Comparison of ENCODE assay signal across 26 mouse cellular contexts in genomic region chr6:77069595-77069994, GRCm38 (mm10).
DNase-seq lines count a peak whose midpoint lies in the region; ATAC-seq and TF ChIP-seq lines count a peak whose summit lies in the region.
"Had no signal": no experiment of that assay in that cellular context is flagged by ENCODE, and none has a peak within 500 bp of the region (broad histone marks: within the 10 kb centered on the region; RNA-seq: fewer than 3 reads in every experiment).

No protein-coding gene starts in this region.

- WGBS in hindbrain, embryonic 12.5 days: 49% methylated on average over 3 of the region's 3 CpGs
- 47% methylated on average over 3 of the region's 3 CpGs for WGBS in hindbrain, embryonic 10.5 days
- WGBS in forebrain, embryonic 13.5 days: 25% methylated on average over 3 of the region's 3 CpGs
- WGBS in midbrain, embryonic 14.5 days: 3% methylated on average over 3 of the region's 3 CpGs

- ATAC-seq in hindbrain, embryonic 12.5 days (ENCODE audit: low FRiP score): peak; percentile 38; the same call in 1 of the 2 replicates
- ATAC-seq in forebrain, embryonic 13.5 days: peak; percentile 70
- ATAC-seq in midbrain, embryonic 14.5 days (ENCODE audit: low FRiP score, low TSS enrichment): peak; percentile 46; the same call in 1 of the 2 replicates
- ATAC-seq: CD4-positive, CD25-positive, alpha-beta regulatory T cell, adult 4 months; intestine, postnatal 0 days had no signal

- no peak overlapping the region for H3K4me3 ChIP-seq in hindbrain, embryonic 12.5 days
- H3K4me3 ChIP-seq in hindbrain, embryonic 10.5 days: no peak overlapping the region
- no peak overlapping the region for H3K4me3 ChIP-seq in forebrain, embryonic 13.5 days
- H3K4me3 ChIP-seq in midbrain, embryonic 14.5 days (replicated peaks; ENCODE audit: low read depth, low read length): no peak overlapping the region
- H3K4me3 ChIP-seq: embryonic facial prominence, embryonic 15.5 days; limb, embryonic 13.5 days had no signal

- no peaks in the 10 kb centered on the region for H3K36me3 ChIP-seq in hindbrain, embryonic 12.5 days
- H3K36me3 ChIP-seq in hindbrain, embryonic 10.5 days: no peaks in the 10 kb centered on the region
- no peaks in the 10 kb centered on the region for H3K36me3 ChIP-seq in forebrain, embryonic 13.5 days (ENCODE audit: poor library complexity, severe bottlenecking)
- H3K36me3 ChIP-seq in midbrain, embryonic 14.5 days (ENCODE audit: control insufficient read depth, insufficient read depth, low read length): no peaks in the 10 kb centered on the region
- H3K36me3 ChIP-seq: embryonic facial prominence, embryonic 15.5 days; limb, embryonic 13.5 days had no signal

- no peaks in the 10 kb centered on the region for H3K27me3 ChIP-seq in hindbrain, embryonic 12.5 days
- peaks cover 6% of the 10 kb centered on the region; the same call in 1 of the 2 replicates for H3K27me3 ChIP-seq in hindbrain, embryonic 10.5 days (ENCODE audit: insufficient read depth, poor library complexity, severe bottlenecking)
- no peaks in the 10 kb centered on the region for H3K27me3 ChIP-seq in forebrain, embryonic 13.5 days
- no peaks in the 10 kb centered on the region; the same call in 1 of the 2 replicates for H3K27me3 ChIP-seq in midbrain, embryonic 14.5 days (ENCODE audit: control insufficient read depth, insufficient read depth, low read length)
- H3K27me3 ChIP-seq: embryonic facial prominence, embryonic 15.5 days; limb, embryonic 13.5 days had no signal

- H3K4me2 ChIP-seq in hindbrain, embryonic 12.5 days (replicated peaks): no peak overlapping the region
- H3K4me2 ChIP-seq in forebrain, embryonic 13.5 days: no peak overlapping the region
- H3K4me2 ChIP-seq in midbrain, embryonic 14.5 days (ENCODE audit: low read length): no peak overlapping the region
- H3K4me2 ChIP-seq: embryonic facial prominence, embryonic 15.5 days; heart, embryonic 11.5 days; limb, embryonic 13.5 days; liver, embryonic 11.5 days had no signal

- DNase-seq in hindbrain, embryonic 10.5 days (ENCODE audit: low spot score): no peak
- peak; percentile 84 for DNase-seq in brain, embryonic 14.5 days (ENCODE audit: low read depth)
- DNase-seq in midbrain, embryonic 14.5 days: peak; percentile 63
- DNase-seq in spleen, postnatal 36 days (ENCODE audit: low spot score in 2 of 2): no peak
- DNase-seq in kidney, adult 11 months: no peak
- DNase-seq: adrenal gland, postnatal 14 days; cerebellum, adult 18-20 months; cerebellum, postnatal 10 days; gastrocnemius, postnatal 36 days; heart, adult 18-20 months; heart, postnatal 36 days; kidney, postnatal 14 days; lung, postnatal 36 days; right cerebral cortex, adult 18-20 months; spleen, adult 18-20 months; thymus, adult 18-20 months; thymus, postnatal 36 days had no signal

- no peak overlapping the region for H3K9ac ChIP-seq in hindbrain, embryonic 12.5 days
- H3K9ac ChIP-seq in forebrain, embryonic 13.5 days: no peak overlapping the region
- no peak overlapping the region for H3K9ac ChIP-seq in midbrain, embryonic 14.5 days (replicated peaks; ENCODE audit: low read length)
- H3K9ac ChIP-seq: embryonic facial prominence, embryonic 15.5 days; limb, embryonic 13.5 days had no signal

- H3K4me1 ChIP-seq in hindbrain, embryonic 12.5 days: 0 out of 2 replicates have a peak, but pooled peaks cover 3% of the 10 kb centered on the region
- H3K4me1 ChIP-seq in hindbrain, embryonic 10.5 days (replicated peaks): peaks cover 6% of the 10 kb centered on the region; the same call in 1 of the 2 replicates
- peaks cover 12% of the 10 kb centered on the region for H3K4me1 ChIP-seq in forebrain, embryonic 13.5 days
- no peaks in the 10 kb centered on the region for H3K4me1 ChIP-seq in midbrain, embryonic 14.5 days (ENCODE audit: control insufficient read depth, insufficient read depth, low read length)
- H3K4me1 ChIP-seq: embryonic facial prominence, embryonic 15.5 days; limb, embryonic 13.5 days had no signal

- no peak for TF ChIP-seq CTCF in brain, embryonic 14.5 days (IDR thresholded peaks at IDR 0.05; ENCODE audit: borderline replicate concordance, extremely low read depth, insufficient read depth, insufficient read length)

- no peak overlapping the region for H3K27ac ChIP-seq in hindbrain, embryonic 12.5 days
- H3K27ac ChIP-seq in hindbrain, embryonic 10.5 days: no peak overlapping the region
- H3K27ac ChIP-seq in forebrain, embryonic 13.5 days: no peak overlapping the region
- no peak overlapping the region for H3K27ac ChIP-seq in midbrain, embryonic 14.5 days (replicated peaks; ENCODE audit: low read depth, low read length)
- H3K27ac ChIP-seq: embryonic facial prominence, embryonic 15.5 days; limb, embryonic 13.5 days; stomach, postnatal 0 days had no signal

- H3K9me3 ChIP-seq in hindbrain, embryonic 12.5 days (replicated peaks): no peaks in the 10 kb centered on the region; the same call in 1 of the 2 replicates
- no peaks in the 10 kb centered on the region for H3K9me3 ChIP-seq in hindbrain, embryonic 10.5 days
- no peaks in the 10 kb centered on the region for H3K9me3 ChIP-seq in forebrain, embryonic 13.5 days (replicated peaks)
- H3K9me3 ChIP-seq in midbrain, embryonic 14.5 days (ENCODE audit: control insufficient read depth, low read length): no peaks in the 10 kb centered on the region
- H3K9me3 ChIP-seq: embryonic facial prominence, embryonic 15.5 days; limb, embryonic 13.5 days had no signal

- no peak for TF ChIP-seq POLR2A in brain, embryonic 14.5 days (IDR thresholded peaks at IDR 0.05; ENCODE audit: borderline replicate concordance, extremely low read depth, insufficient read depth, insufficient read length, poor library complexity, severe bottlenecking)

Comparison
In these comparisons a context has a peak if more than half of its experiments do, and no peak if none do; other contexts are left out.
1. DNase-seq: peak in brain, embryonic 14.5 days (single experiment) and midbrain, embryonic 14.5 days (single experiment); none in hindbrain, embryonic 10.5 days (single experiment), spleen, postnatal 36 days (0 of 2) and kidney, adult 11 months (single experiment).
2. Peak in every context shown above with its lines, with median percentiles within 50 percentile points of each other: ATAC-seq.